Mouse (Mus musculus) lung, embryonic 14.5 days (tissue): ENCODE measurements at regions not wholly inside any gene's neighbourhood (a gene's known extent, or its start where the extent isn't known, plus 50 kb on each side); places are given as distances from the start of the nearest gene placed in this dataset.
"Not testable (repeated sequence)": the region's sequence is repeated elsewhere in the genome, so short reads cannot be mapped to it uniquely, and the experiment has no call there.

Experiments
- ATAC-seq: fragments of 200-750 bp; cut with Nextera tagmentation; 2 replicates; pipeline ENCODE4 v1.8.0; 2017; ENCODE audit warnings: mild to moderate bottlenecking, moderate TSS enrichment, moderate library complexity; ENCODE audit not compliant: insufficient read depth
- DNase-seq: peaks from one replicate; pipeline ENCODE4 v3.0.0-alpha.2; 2015
- H3K27ac ChIP-seq: fragments of 300-500 bp; sonication (generic); 2 replicates; pipeline ENCODE4 v1.5.1; 2014; ENCODE audit warnings: low read depth, mild to moderate bottlenecking, moderate library complexity
- H3K27me3 ChIP-seq: fragments of 300-500 bp; sonication (generic); 2 replicates; pipeline ENCODE4 v1.6.1; 2014; ENCODE audit warnings: low read length, control low read depth; ENCODE audit not compliant: insufficient read depth
- H3K36me3 ChIP-seq: fragments of 300-500 bp; sonication (generic); 2 replicates; pipeline ENCODE4 v1.6.1; 2014; ENCODE audit warnings: control low read depth; ENCODE audit not compliant: insufficient read depth
- H3K4me1 ChIP-seq: fragments of 300-500 bp; sonication (generic); 2 replicates; pipeline ENCODE4 v1.6.1; 2014; ENCODE audit warnings: antibody characterized with exemption, control low read depth; ENCODE audit not compliant: insufficient read depth
- H3K4me2 ChIP-seq: fragments of 300-500 bp; sonication (generic); 2 replicates; pipeline ENCODE4 v1.6.1; 2014; ENCODE audit warnings: mild to moderate bottlenecking
- H3K4me3 ChIP-seq: fragments of 300-500 bp; sonication (generic); 2 replicates; pipeline ENCODE4 v1.5.1; 2014; ENCODE audit warnings: low read depth, low read length
- H3K9ac ChIP-seq: fragments of 300-500 bp; sonication (generic); 2 replicates; pipeline ENCODE4 v1.6.1; 2014
- H3K9me3 ChIP-seq: fragments of 300-500 bp; sonication (generic); 2 replicates; pipeline ENCODE4 v1.6.1; 2016; ENCODE audit warnings: low read depth, low read length, control low read depth
- CTCF ChIP-seq: IDR thresholded peaks from 2 replicates; pipeline ENCODE4 v1.5.1; 2016; ENCODE audit warnings: antibody characterized with exemption, low read depth
- WGBS: fragments of 180-500 bp; shearing (Covaris S2); extraction: QIAGEN DNeasy Blood & Tissue Kit; methylation state at CpG from one replicate; pipeline ENCODE4 v1.1.7; 2014; 5-methylcytosine and 5-hydroxymethylcytosine counted together

DNA sequence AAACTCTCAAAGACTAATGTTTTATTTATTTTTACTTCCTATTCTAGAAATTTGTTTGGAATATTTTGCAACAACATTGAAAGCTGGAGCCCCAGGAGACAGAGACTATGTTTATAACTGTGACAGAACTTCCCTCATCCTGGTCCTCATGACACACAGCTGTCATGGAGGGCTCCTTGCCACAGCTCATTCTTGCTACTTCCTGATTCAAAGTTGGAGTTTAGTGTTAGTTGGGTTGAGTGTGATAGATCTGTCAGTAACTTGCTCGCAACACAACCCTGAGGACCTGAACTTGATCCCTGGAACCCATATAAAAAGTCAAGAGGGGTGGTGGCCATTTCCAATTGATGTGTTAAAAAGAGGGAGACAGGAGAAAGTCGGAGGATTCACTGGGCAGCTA, 328.3 kb upstream of the Nox3 start:
- Histone ChIP-seq H3K36me3 (no peaks in the 10 kb centered on the region), H3K9ac (no peak overlapping the region), H3K4me3 (no peak overlapping the region), H3K27me3 (no peaks in the 10 kb centered on the region), H3K9me3 (no peaks in the 10 kb centered on the region), H3K27ac (no peak overlapping the region), H3K4me2 (no peak overlapping the region), H3K4me1 (no peaks in the 10 kb centered on the region)
- peak; percentile 44 for DNase-seq
- TF ChIP-seq CTCF, result no peak
- WGBS, result 42% methylated on average over 2 of the region's 2 CpGs
- no peak; the same call in 1 of the 2 replicates for ATAC-seq

DNA sequence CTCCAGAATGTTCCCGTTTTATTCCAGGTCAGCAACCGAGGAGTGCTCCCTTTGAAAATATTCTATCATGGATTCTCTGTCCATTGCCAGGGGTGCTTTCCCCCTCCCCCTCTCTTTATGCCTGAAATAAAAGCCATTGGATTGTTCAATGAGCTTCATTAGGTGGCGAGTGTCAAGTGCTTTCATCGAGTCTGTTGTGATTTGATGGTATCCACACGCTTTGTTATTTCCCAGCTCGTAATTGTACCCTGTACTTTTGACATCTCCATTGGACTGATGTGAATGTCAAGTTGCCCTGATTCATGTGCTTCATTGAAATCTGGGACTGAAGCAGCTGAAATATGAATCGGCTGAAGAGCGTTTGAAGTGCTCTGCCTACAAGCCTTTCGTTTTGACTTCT, 333.1 kb upstream of the Nox3 start:
- Histone ChIP-seq H3K9ac (no peak overlapping the region), H3K9me3 (no peaks in the 10 kb centered on the region), H3K4me3 (no peak overlapping the region), H3K4me1 (no peaks in the 10 kb centered on the region), H3K4me2 (no peak overlapping the region), H3K27ac (no peak overlapping the region), H3K36me3 (no peaks in the 10 kb centered on the region), H3K27me3 (no peaks in the 10 kb centered on the region)
- no peak for DNase-seq
- no peak for ATAC-seq
- 73% methylated on average over 9 of the region's 9 CpGs for WGBS
- no peak for TF ChIP-seq CTCF

DNA sequence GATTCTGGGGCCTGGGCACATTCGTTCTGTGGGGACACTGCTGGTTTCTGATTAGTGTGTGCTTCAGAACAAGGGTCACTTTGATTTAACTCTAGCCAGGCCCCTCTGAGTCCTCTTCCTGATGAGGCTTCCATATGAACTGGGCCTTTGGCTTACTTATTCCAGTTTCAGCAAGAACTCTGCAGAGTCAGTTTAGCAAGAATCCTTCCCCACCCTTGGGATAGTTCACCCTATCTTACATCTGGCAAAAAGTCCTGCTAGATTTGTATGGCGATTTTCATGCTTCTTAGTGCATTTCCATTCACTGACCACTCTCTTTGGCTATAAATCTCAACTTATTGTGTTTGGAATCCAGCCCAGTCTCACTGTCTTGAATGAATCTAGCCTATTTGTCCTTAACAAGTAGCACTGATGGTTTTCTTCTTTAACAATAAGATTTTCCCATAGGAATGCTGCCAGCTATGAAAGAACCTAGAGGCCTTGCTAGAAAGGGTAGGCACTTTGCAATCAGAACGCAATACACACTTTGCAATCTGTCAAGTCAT, 338.8 kb upstream of the Nox3 start:
- Histone ChIP-seq H3K9me3 (no peaks in the 10 kb centered on the region), H3K9ac (no peak overlapping the region), H3K4me1 (no peaks in the 10 kb centered on the region), H3K36me3 (no peaks in the 10 kb centered on the region), H3K4me2 (no peak overlapping the region), H3K4me3 (no peak overlapping the region), H3K27me3 (no peaks in the 10 kb centered on the region), H3K27ac (peak overlapping the region; percentile 21; the same call in 1 of the 2 replicates)
- WGBS, result 36% methylated on average over 3 of the region's 3 CpGs
- TF ChIP-seq CTCF, result no peak
- ATAC-seq, result peak; percentile 74
- peak; percentile 85 for DNase-seq

DNA sequence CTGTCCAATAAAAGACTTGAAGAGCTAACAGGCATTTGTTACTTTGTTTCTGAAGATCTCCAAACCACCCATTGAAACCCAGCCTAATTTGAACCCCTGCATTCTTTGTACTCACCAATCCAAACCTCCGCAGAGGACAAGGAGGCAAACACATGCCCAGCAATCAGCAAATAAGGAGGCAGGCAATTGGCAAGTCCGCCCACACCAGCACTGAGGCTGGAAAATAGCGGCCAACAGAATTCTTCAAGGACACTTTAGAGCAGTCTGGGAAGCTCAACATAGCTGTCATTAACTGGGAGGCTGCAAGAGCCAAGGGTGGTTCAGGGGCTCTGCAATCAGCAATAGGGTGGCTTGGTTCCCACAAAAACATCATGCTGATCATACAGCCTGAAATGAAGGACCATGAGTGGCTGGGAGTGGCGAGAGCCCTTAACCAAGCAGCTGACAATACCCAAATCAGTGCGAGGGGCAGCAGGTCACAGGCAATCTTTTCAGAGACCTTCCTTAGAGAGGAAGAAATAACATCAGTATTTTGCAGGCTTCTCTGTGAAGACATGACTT, 344.1 kb upstream of the Nox3 start:
- Histone ChIP-seq H3K4me2 (no peak overlapping the region), H3K36me3 (no peaks in the 10 kb centered on the region), H3K4me1 (no peaks in the 10 kb centered on the region), H3K9me3 (no peaks in the 10 kb centered on the region), H3K4me3 (no peak overlapping the region), H3K9ac (no peak overlapping the region), H3K27ac (no peak overlapping the region), H3K27me3 (no peaks in the 10 kb centered on the region)
- TF ChIP-seq CTCF, result no peak
- DNase-seq (peak; percentile 56), ATAC-seq (peak; percentile 65; the same call in 1 of the 2 replicates)
- WGBS, result 33% methylated on average over 5 of the region's 5 CpGs

DNA sequence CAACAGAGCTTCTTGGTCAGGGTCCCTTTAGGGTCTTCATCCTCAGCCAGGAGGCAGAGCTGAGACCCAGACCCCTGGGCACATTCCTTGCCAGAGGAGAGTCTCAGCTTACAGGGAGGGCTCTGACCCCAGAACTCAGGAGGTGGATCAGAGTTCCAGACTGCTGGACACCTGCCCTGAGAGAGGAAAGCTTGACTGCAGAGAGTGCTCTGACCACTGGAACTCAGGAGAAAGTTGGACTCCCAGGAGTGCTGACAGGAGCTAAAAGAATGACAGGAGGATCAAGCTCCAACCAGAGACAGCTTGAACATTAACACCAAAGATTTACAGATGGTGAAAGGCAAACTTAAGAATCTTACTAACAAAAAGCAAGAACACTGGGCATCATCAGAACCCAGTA, 364.1 kb upstream of the Nox3 start:
- not testable (repeated sequence) for H3K4me2 ChIP-seq, H3K4me3 ChIP-seq, H3K27me3 ChIP-seq, H3K4me1 ChIP-seq, ATAC-seq, H3K27ac ChIP-seq, DNase-seq, H3K9ac ChIP-seq, H3K9me3 ChIP-seq, H3K36me3 ChIP-seq

DNA sequence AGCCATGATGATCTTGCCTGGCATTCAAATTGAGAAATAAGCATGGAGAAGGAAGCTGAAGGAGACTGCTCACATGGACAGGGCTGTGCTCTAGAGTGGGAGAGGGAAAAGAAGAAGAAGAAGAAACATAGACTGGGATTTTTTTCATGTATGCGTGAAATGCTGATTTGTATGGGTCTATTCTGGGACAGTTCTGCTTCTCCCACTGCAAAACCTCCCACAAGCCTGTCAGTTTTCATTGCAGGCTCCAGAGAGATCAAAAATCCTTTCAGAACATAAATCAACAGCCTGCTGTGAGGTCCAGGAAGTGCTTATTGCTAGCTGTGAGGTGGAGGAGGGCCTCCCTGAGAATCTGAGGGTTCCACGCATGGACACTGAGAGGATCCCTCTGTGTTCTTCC, 377.3 kb upstream of the Nox3 start:
- Histone ChIP-seq H3K4me3 (no peak overlapping the region), H3K27me3 (no peaks in the 10 kb centered on the region), H3K9me3 (no peaks in the 10 kb centered on the region), H3K9ac (no peak overlapping the region), H3K36me3 (no peaks in the 10 kb centered on the region), H3K27ac (no peak overlapping the region), H3K4me2 (no peak overlapping the region), H3K4me1 (no peaks in the 10 kb centered on the region)
- 39% methylated on average over 2 of the region's 2 CpGs for WGBS
- DNase-seq, result peak; percentile 12
- no peak for ATAC-seq
- TF ChIP-seq CTCF, result no peak

DNA sequence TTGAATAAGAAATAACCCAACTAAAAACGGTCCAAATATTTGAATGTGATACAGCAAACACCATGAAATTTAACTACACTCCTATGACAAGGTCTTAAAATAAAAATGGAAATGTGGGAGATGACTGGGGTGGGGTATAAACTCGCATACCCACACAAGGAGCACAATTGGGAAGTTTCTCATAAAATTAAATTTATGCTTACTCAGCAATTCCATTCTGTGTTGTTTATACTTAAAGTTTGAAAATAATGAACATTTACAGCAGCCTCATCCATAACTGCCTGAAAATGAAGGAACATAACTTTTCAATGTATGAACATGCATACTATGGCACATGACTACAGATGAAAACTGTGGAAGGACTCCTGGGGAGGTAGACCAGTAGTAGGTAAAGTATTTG, 384.5 kb upstream of the Nox3 start:
- Histone ChIP-seq H3K4me1 (no peaks in the 10 kb centered on the region), H3K4me2 (no peak overlapping the region), H3K36me3 (no peaks in the 10 kb centered on the region), H3K27me3 (no peaks in the 10 kb centered on the region), H3K9me3 (no peaks in the 10 kb centered on the region), H3K27ac (no peak overlapping the region), H3K9ac (no peak overlapping the region), H3K4me3 (no peak overlapping the region)
- ATAC-seq (no peak), DNase-seq (no peak)
- no peak for TF ChIP-seq CTCF
- 77% methylated on average over 2 of the region's 2 CpGs for WGBS

DNA sequence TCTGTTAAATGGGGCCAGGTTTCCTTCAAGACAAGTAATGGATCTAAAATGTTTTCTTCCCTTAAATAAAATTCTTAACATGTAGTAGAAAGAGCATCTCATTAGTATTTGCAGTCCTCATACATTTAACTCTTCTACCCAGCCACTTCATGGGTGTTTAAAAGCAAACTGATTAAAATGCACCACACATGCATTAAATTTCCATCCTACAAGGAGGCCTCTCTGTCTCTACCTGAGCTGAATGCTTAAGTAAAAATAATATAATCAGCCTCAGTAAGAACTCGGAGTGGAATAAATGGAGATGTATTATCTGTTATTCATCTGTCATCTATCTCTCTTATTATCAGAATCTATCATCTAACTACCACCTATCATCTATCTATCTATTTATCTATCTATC, 398.6 kb upstream of the Nox3 start:
- Histone ChIP-seq H3K36me3 (no peaks in the 10 kb centered on the region), H3K9ac (no peak overlapping the region), H3K27me3 (no peaks in the 10 kb centered on the region), H3K4me1 (no peaks in the 10 kb centered on the region), H3K27ac (no peak overlapping the region), H3K9me3 (no peaks in the 10 kb centered on the region), H3K4me2 (no peak overlapping the region), H3K4me3 (no peak overlapping the region)
- TF ChIP-seq CTCF, result no peak
- ATAC-seq (no peak), DNase-seq (no peak)
- WGBS, result 73% methylated on average over 1 of the region's 1 CpGs
